Mouse (Mus musculus) fat pad, adult 2 months (tissue): ENCODE measurements around the gene Scel.

Experiments used
- DNase-seq: peaks from one replicate; pipeline ENCODE4 v3.0.0-alpha.2; 2011; ENCODE audit warnings: low read depth, low spot score; ENCODE audit errors: extremely low read depth

Gene Scel

GRCm38 (mm10) chr14:103649896-103650334 lies 136.8 kb downstream of the Scel start, which contains the start of gene Slain1:
Gene Slain1 (plus strand): TSS chr14:103650228.
- no peak for DNase-seq

- DNase-seq, result no peak
Observed at GRCm38 (mm10) chr14:103650413-103651101, 137.4 kb downstream of the Scel start.

DNA sequence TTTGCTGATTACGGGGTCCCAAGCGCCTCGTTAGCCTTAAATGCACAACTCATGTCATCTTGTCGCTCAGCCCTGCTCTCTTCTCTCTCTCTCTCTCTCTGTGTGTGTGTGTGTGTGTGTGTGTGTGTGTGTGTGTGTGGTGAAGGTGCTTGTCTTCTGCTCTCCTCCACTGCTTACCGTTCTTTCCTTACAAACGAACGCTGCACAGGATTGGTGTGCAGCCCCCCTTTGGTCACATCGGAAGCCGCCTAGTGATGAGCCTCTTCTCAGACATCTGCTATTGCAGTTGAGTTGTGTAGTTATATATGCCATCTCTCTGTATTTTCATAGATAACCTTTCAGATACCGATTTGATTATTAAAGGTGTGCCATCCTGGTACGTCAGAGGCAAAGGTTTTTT lies 138.0 kb downstream of the Scel start:
- DNase-seq, result no peak

DNA sequence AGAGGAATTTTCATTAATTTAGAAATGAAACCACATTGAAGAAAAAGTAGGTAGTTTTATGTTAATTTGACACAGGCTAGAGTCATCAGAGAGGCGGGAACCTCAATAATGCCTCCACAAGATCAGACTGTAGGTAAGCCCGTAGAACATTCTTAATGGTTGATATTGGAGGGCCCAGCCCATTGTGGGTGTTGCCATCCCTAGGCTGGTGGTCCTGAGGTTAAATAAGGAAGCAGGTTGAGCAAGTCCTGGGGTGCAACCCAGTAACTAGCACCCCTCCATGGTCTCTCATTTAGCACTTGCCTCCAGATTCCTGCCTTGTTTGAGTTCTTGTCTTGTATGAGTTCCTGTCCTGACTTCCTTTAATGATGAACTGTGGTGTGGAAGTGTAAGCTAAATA lies 138.4 kb downstream of the Scel start:
- DNase-seq, result no peak

DNA sequence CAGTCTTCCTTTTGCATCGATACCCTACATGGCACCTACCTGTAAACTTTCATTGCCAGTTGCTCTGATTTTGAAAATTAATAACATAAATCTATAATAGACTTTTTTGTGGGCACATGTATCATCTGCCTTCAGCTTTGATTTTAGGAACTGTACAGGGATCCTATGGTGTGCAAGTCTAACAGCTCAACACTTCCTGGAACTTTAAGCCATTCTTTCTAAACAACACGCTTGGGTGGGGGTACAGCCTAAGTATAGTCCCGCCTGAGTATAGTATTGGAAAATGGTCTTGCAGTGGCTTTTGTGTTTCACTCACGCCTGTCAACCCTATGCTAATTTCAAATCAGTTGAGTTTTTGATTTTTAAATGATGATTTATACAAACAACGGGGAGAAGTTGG lies 139.4 kb downstream of the Scel start:
- DNase-seq, result no peak

GRCm38 (mm10) chr14:103653800-103654199 lies 140.7 kb downstream of the Scel start:
- DNase-seq, result no peak

DNA sequence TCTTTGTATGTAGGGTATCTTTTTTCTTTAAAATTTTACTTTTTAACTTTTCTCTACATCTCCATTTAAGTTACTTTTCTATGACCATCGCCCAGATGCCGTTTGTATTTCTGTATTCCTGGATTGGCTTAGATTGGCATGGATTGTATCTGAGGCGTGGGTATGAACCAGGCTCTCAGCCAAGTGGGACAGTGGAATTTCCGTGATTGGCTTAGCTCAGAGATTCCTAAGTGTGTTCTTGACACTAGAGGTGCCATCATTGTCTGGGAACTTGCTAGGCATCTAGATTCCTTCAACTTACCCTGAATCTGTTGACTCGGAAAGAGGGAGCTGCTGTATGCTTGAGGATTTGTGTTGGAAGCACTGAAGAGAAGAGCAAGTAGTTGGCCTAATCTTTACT lies 142.3 kb downstream of the Scel start:
- DNase-seq, result no peak

DNA sequence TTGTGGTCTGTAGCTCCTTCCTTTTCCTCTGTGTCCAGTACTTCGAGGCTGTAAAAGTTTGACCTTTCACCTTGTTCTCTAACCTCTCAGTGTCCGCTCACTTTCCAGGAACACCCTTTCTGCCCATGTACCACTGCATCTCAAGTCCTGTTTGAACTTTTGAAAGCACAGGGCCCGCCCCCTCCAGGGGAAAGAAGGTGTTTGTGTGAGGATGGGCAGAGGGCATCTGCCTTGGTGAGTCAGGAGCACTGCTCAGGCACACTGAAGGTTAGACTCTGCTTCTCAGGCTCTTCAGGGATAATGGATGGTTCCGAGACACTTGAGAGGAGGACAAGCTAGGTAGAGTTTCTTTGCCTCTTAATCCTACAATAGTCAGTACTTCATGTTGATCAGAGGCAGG lies 144.7 kb downstream of the Scel start:
- no peak for DNase-seq
